Mouse (Mus musculus) lung, embryonic 14.5 days (tissue): ENCODE measurements around the gene Amer2. TPM values are rescaled to one million over a fixed set of nuclear protein-coding genes. Genes with fewer than 3 reads are reported as not detected.
A peak's percentile ranks its signal among the peaks of the same experiment; 100 is the strongest.

Experiments
- ATAC-seq: fragments of 200-750 bp; cut with Nextera tagmentation; 2 replicates; pipeline ENCODE4 v1.8.0; 2017; ENCODE audit warnings: mild to moderate bottlenecking, moderate TSS enrichment, moderate library complexity; ENCODE audit not compliant: insufficient read depth
- DNase-seq: peaks from one replicate; pipeline ENCODE4 v3.0.0-alpha.2; 2015
- H3K27ac ChIP-seq: fragments of 300-500 bp; sonication (generic); 2 replicates; pipeline ENCODE4 v1.5.1; 2014; ENCODE audit warnings: low read depth, mild to moderate bottlenecking, moderate library complexity
- H3K27me3 ChIP-seq: fragments of 300-500 bp; sonication (generic); 2 replicates; pipeline ENCODE4 v1.6.1; 2014; ENCODE audit warnings: low read length, control low read depth; ENCODE audit not compliant: insufficient read depth
- H3K36me3 ChIP-seq: fragments of 300-500 bp; sonication (generic); 2 replicates; pipeline ENCODE4 v1.6.1; 2014; ENCODE audit warnings: control low read depth; ENCODE audit not compliant: insufficient read depth
- H3K4me1 ChIP-seq: fragments of 300-500 bp; sonication (generic); 2 replicates; pipeline ENCODE4 v1.6.1; 2014; ENCODE audit warnings: antibody characterized with exemption, control low read depth; ENCODE audit not compliant: insufficient read depth
- H3K4me2 ChIP-seq: fragments of 300-500 bp; sonication (generic); 2 replicates; pipeline ENCODE4 v1.6.1; 2014; ENCODE audit warnings: mild to moderate bottlenecking
- H3K4me3 ChIP-seq: fragments of 300-500 bp; sonication (generic); 2 replicates; pipeline ENCODE4 v1.5.1; 2014; ENCODE audit warnings: low read depth, low read length
- H3K9ac ChIP-seq: fragments of 300-500 bp; sonication (generic); 2 replicates; pipeline ENCODE4 v1.6.1; 2014
- H3K9me3 ChIP-seq: fragments of 300-500 bp; sonication (generic); 2 replicates; pipeline ENCODE4 v1.6.1; 2016; ENCODE audit warnings: low read depth, low read length, control low read depth
- CTCF ChIP-seq: IDR thresholded peaks from 2 replicates; pipeline ENCODE4 v1.5.1; 2016; ENCODE audit warnings: antibody characterized with exemption, low read depth
- whole genome bisulfite sequencing: fragments of 180-500 bp; shearing (Covaris S2); extraction: QIAGEN DNeasy Blood & Tissue Kit; methylation state at CpG from one replicate; pipeline ENCODE4 v1.1.7; 2014; 5-methylcytosine and 5-hydroxymethylcytosine counted together
- polyA plus RNA-seq: library from polyadenylated mRNA; unstranded; fragments of >200 nt; fragmentation: Nextera tagmentation; extraction: Ambion mirVana; gene quantifications from 2 replicates; pipeline ENCODE4 v1.2.1, GENCODE M21; 2014

Gene Amer2
- polyA plus RNA-seq, 1 experiment from 2014 or later = 2.0 TPM

DNA sequence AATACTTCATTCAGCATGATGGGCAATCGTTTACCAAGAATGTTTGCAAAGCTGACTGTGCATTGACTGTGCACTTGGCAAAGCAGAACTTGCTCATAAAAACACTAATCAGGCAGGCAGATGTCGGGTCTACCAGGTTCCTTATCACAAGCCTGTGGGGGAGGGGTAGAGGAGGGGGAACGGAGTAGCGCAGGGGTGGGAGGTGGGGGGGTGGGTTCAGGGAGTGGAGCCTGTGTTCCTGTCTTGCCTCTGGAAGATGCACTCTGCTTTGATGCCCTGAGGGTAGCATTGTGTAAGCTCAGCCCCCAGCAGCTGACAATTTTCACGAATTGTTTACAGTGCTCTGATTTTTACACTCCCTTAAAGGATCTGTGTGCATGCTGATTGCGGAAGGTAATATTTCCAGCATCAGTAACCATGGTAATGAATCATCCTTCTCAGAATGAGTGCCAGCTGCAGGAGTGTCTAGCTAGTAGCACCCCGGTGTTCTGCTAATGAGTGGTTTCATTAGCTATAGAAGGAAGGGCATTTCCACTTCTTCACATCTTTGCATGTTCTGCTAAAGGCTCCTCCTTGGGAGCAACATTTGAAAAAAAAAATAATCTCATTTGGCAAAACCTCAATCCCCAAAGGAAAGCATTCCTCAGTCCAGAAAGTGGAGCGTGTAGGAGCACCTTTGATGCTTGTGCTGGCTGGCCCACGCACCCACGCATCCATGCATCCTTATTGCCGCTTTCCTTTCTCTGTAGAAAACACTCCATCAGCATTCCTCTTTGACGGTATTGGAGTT is 36.8 kb downstream of the Amer2 start:
- no peaks in the 10 kb centered on the region for H3K36me3 ChIP-seq
- H3K27ac ChIP-seq = no peak overlapping the region
- no peaks in the 10 kb centered on the region for H3K27me3 ChIP-seq
- peaks cover 13% of the 10 kb centered on the region for H3K4me1 ChIP-seq
- no peak overlapping the region for H3K4me3 ChIP-seq
- WGBS = 13% methylated on average over 12 of the region's 12 CpGs
- DNase-seq (peak; percentile 42), ATAC-seq (peak; percentile 50)
- H3K4me2 ChIP-seq = peak overlapping the region; percentile 39
- H3K9ac ChIP-seq = no peak overlapping the region
- H3K9me3 ChIP-seq = no peaks in the 10 kb centered on the region
- TF ChIP-seq CTCF = no peak

DNA sequence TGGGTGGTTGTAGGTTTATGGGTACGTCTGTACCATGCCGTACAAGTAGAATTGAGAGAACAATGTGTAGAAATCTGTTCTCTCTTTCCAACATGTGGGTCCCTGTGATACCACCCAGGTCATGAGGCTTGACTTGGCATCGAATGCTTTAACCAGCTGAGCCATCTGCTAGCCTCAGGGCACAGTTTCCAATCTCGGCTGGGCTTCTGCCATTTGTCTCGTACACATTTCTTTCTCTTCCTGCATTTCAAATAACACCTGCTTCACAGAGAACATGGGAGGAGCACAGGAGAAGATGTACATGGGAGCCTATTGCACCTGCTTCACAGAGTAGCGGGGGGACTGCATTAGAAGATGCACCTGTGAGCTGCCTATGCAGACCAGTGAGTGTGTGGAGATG is 38.2 kb downstream of the Amer2 start:
- 77% methylated on average over 6 of the region's 6 CpGs for WGBS
- no peak for ATAC-seq

DNA sequence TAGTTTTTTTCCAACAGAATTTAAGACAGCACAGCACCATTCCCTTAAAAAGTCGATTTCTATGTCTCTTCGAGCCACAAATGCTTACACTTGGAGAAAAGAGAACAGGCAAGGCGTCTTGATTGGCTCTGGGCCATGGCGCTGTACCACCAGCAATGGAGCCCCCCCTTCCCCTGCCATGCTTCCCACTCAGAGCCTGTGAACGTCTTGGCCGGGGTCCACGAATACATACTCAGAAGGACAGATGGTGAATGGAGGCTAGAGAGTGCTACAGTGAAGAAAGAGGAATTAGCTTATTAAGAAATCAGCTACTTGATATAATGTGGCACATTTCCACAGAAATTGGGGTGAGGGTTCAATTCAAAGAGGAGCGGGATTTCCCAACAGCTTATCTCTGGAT is 41.6 kb downstream of the Amer2 start:
- H3K4me2 ChIP-seq = peak overlapping the region; percentile 2; the same call in 1 of the 2 replicates
- H3K4me1 ChIP-seq = peaks cover 2% of the 10 kb centered on the region; the same call in 1 of the 2 replicates
- H3K4me3 ChIP-seq = no peak overlapping the region
- ATAC-seq = peak; percentile 89; the same call in 1 of the 2 replicates
- 0 out of 2 replicates have a peak overlapping the region, but pooled peaks have one; percentile 4 for H3K27ac ChIP-seq
- no peak for TF ChIP-seq CTCF
- H3K36me3 ChIP-seq = no peaks in the 10 kb centered on the region
- DNase-seq = peak; percentile 87
- H3K9me3 ChIP-seq = no peaks in the 10 kb centered on the region
- no peak overlapping the region for H3K9ac ChIP-seq
- WGBS = 38% methylated on average over 8 of the region's 8 CpGs
- H3K27me3 ChIP-seq = no peaks in the 10 kb centered on the region

More for the DNA sequence above, 38.2 kb downstream of the Amer2 start:
- Histone ChIP-seq H3K9ac (no peak overlapping the region), H3K36me3 (no peaks in the 10 kb centered on the region), H3K27me3 (no peaks in the 10 kb centered on the region), H3K4me2 (no peak overlapping the region), H3K4me1 (peaks cover 13% of the 10 kb centered on the region), H3K9me3 (no peaks in the 10 kb centered on the region), H3K4me3 (no peak overlapping the region), H3K27ac (no peak overlapping the region)
- no peak for TF ChIP-seq CTCF
- DNase-seq = no peak

DNA sequence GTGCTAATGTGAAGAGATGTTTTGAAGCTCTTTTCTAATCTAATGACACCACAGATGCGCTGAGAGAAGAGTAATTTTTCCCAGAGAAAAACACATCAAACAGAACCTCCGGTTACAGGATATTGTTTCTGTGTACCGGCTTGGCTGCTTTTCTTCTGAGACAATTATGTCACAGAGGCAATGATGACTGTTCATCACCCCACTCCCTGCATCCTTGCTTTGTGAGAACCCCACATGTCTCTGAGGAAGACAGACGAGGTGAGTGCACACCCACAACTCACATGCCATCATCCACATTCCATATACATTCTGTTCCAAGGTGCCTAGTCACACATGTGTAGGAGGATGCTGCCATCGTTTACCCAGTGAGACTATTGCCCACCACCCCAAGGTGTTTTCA is 44.9 kb downstream of the Amer2 start:
- Histone ChIP-seq H3K4me1 (no peaks in the 10 kb centered on the region), H3K4me3 (no peak overlapping the region), H3K36me3 (no peaks in the 10 kb centered on the region), H3K4me2 (no peak overlapping the region), H3K27ac (no peak overlapping the region), H3K9ac (no peak overlapping the region), H3K27me3 (no peaks in the 10 kb centered on the region), H3K9me3 (no peaks in the 10 kb centered on the region)
- no peak for DNase-seq
- TF ChIP-seq CTCF = no peak
- ATAC-seq = no peak
- 71% methylated on average over 5 of the region's 5 CpGs for WGBS

DNA sequence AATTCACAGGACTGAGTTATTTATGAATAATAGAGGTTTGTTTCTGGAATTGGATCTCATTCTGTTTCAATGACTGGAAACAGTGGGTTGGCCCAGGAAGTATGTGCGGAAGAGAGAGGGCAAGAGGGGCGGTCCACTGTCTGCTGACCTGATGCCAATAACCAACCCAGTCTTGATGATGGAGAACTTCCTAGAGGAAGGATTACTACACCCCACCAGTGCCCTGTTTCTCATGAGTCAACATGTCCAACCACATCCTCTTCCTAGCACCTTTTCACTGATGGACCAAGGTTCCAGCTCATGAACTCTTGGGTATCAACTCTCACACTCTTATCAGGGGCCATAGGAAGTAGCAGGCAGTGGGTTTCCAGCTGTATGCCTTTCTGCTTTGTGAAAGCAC is 49.9 kb downstream of the Amer2 start:
- DNase-seq = no peak
- Histone ChIP-seq H3K36me3 (no peaks in the 10 kb centered on the region), H3K9ac (no peak overlapping the region), H3K27me3 (no peaks in the 10 kb centered on the region), H3K27ac (no peak overlapping the region), H3K9me3 (no peaks in the 10 kb centered on the region), H3K4me1 (no peaks in the 10 kb centered on the region), H3K4me2 (no peak overlapping the region), H3K4me3 (no peak overlapping the region)
- 93% methylated on average over 2 of the region's 2 CpGs for WGBS
- ATAC-seq = no peak
- no peak for TF ChIP-seq CTCF

DNA sequence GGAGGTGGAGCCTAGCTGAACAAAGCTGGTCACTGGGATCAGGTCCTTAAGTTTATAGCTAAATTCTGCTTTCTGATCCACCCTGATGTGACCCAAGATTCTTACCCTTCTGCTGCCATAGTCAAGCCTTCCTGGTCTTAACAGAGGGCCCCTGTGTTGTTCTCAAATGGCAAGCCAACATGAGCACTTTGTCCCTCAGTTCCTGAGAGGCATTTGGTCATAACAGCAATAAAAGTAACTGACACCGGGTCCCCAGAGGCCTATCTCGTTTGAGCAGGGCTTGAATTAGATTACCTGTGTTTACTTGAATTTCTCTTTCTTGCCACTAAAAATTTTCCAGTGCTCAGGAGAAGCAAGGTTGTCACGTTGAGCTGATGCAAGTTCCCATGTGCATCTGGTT is 51.1 kb downstream of the Amer2 start:
- Histone ChIP-seq H3K27ac (no peak overlapping the region), H3K27me3 (no peaks in the 10 kb centered on the region), H3K9ac (no peak overlapping the region), H3K4me3 (no peak overlapping the region), H3K4me1 (no peaks in the 10 kb centered on the region), H3K4me2 (no peak overlapping the region), H3K36me3 (no peaks in the 10 kb centered on the region), H3K9me3 (no peaks in the 10 kb centered on the region)
- DNase-seq = no peak
- no peak for ATAC-seq
- no peak for TF ChIP-seq CTCF
- 58% methylated on average over 3 of the region's 3 CpGs for WGBS

DNA sequence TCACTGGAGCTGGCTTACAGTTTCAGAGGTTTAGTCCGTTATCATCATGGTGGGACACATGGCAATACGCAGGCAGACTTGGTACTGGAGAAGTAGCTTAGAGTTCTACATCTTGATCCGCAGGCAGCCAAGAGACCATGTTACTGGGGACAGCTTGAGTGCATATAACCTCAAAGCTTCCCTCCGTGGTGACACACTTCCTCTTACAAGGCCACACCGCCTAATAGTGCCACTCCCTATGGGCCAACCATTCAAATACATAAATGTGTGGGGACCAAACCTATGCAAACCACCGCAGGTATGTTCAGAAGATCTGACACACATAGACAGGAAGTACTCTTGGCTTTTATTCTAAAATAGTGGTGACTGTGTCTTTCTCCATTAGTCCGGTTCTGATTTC is 52.5 kb downstream of the Amer2 start:
- no peak overlapping the region for H3K27ac ChIP-seq
- no peak for ATAC-seq
- no peak for DNase-seq
- TF ChIP-seq CTCF = no peak
- H3K9me3 ChIP-seq = no peaks in the 10 kb centered on the region
- H3K27me3 ChIP-seq = no peaks in the 10 kb centered on the region
- no peaks in the 10 kb centered on the region for H3K36me3 ChIP-seq
- WGBS = 90% methylated on average over 7 of the region's 7 CpGs
- H3K4me1 ChIP-seq = no peaks in the 10 kb centered on the region
- H3K4me3 ChIP-seq = no peak overlapping the region
- no peak overlapping the region for H3K9ac ChIP-seq
- H3K4me2 ChIP-seq = no peak overlapping the region
